Mouse (Mus musculus) midbrain, embryonic 12.5 days (tissue): ENCODE results near the gene Prodh2. TPM values are rescaled to one million over a fixed set of nuclear protein-coding genes. Genes with fewer than 3 reads are reported as not detected.

ENCODE experiments used
- microRNA-seq: library from miRNA; unstranded; fragments of <30 nt; microRNA quantifications from one replicate; pipeline ENCODE4, GENCODE M21; 2017
- polyA plus RNA-seq: library from polyadenylated mRNA; unstranded; fragments of >200 nt; fragmentation: Nextera tagmentation; extraction: Ambion mirVana; gene quantifications from 2 replicates; pipeline ENCODE4 v1.2.1, GENCODE M21; 2016

Prodh2 gene
- polyA plus RNA-seq, 1 experiment from 2014 or later: not detected

Small RNA genes lying within 50 kb of the gene (microRNA-seq; reads per million reads assigned to microRNA genes)
- gene Gm38670: 1.4 reads per million

Other genes with a start within 250 kb of the Prodh2 start
- 0.48 and 0.66 TPM in 2 replicates for gene Thap8, start 213.5 kb upstream of the Prodh2 start, polyA plus RNA-seq
- 11.3 and 13.4 TPM in 2 replicates for gene Wdr62, start 213.2 kb upstream of the Prodh2 start, polyA plus RNA-seq
- 76.3 and 88.6 TPM in 2 replicates for gene Clip3, start 201.9 kb upstream of the Prodh2 start, polyA plus RNA-seq
- gene Alkbh6, start 184.9 kb upstream of the Prodh2 start, polyA plus RNA-seq: 86.9 and 92.9 TPM in 2 replicates
- gene Syne4, start 178.8 kb upstream of the Prodh2 start, polyA plus RNA-seq: 17.5 and 19.0 TPM in 2 replicates
- 0.63 TPM in 1 of 2 replicates, not detected in the other for gene E130208F15Rik, start 171.9 kb upstream of the Prodh2 start, polyA plus RNA-seq
- 22.2 and 27.4 TPM in 2 replicates for gene Sdhaf1, start 169.7 kb upstream of the Prodh2 start, polyA plus RNA-seq
- gene Lrfn3, start 130.8 kb upstream of the Prodh2 start, polyA plus RNA-seq: 9.1 and 9.5 TPM in 2 replicates
- gene Tyrobp, start 79.9 kb upstream of the Prodh2 start, polyA plus RNA-seq: 18.3 and 24.4 TPM in 2 replicates
- not detected in 2 replicates for gene Hcst, start 73.8 kb upstream of the Prodh2 start, polyA plus RNA-seq
- gene Nfkbid, start 71.9 kb upstream of the Prodh2 start, polyA plus RNA-seq: 1.4 TPM in 2 replicates
- 301 and 324 TPM in 2 replicates for gene Aplp1, start 48.1 kb upstream of the Prodh2 start, polyA plus RNA-seq
- gene Kirrel2, start 35.9 kb upstream of the Prodh2 start, polyA plus RNA-seq: 1.6 and 4.7 TPM in 2 replicates
- 0.58 and 1.1 TPM in 2 replicates for gene Nphs1, start 35.3 kb upstream of the Prodh2 start, polyA plus RNA-seq
- gene Arhgap33, start 41.4 kb downstream of the Prodh2 start, polyA plus RNA-seq: 96.3 and 99.5 TPM in 2 replicates
- 5.8 and 6.2 TPM in 2 replicates for gene Hspb6, start 58.6 kb downstream of the Prodh2 start, polyA plus RNA-seq
- 15.1 TPM in 2 replicates for gene Proser3, start 58.7 kb downstream of the Prodh2 start, polyA plus RNA-seq
- gene Lin37, start 66.2 kb downstream of the Prodh2 start, polyA plus RNA-seq: 53.0 and 54.9 TPM in 2 replicates
- 83.1 and 88.4 TPM in 2 replicates for gene U2af1l4, start 69.7 kb downstream of the Prodh2 start, polyA plus RNA-seq
- gene Gm49396, start 69.7 kb downstream of the Prodh2 start, polyA plus RNA-seq: 21.8 and 23.5 TPM in 2 replicates
- gene Psenen, start 70.0 kb downstream of the Prodh2 start, polyA plus RNA-seq: 130 and 144 TPM in 2 replicates
- 5.9 and 8.2 TPM in 2 replicates for gene Igflr1, start 71.8 kb downstream of the Prodh2 start, polyA plus RNA-seq
- 11.4 and 13.6 TPM in 2 replicates for gene Kmt2b, start 95.1 kb downstream of the Prodh2 start, polyA plus RNA-seq
- gene Zbtb32, start 105.3 kb downstream of the Prodh2 start, polyA plus RNA-seq: 0.34 and 0.47 TPM in 2 replicates
- 0.75 and 0.85 TPM in 2 replicates for gene Upk1a, start 119.2 kb downstream of the Prodh2 start, polyA plus RNA-seq
- gene Cox6b1, start 132.5 kb downstream of the Prodh2 start, polyA plus RNA-seq: 801 and 832 TPM in 2 replicates
- not detected in 2 replicates for gene Etv2, start 142.2 kb downstream of the Prodh2 start, polyA plus RNA-seq
- 153 and 154 TPM in 2 replicates for gene Rbm42, start 156.7 kb downstream of the Prodh2 start, polyA plus RNA-seq
- 49.0 and 50.4 TPM in 2 replicates for gene Haus5, start 171.4 kb downstream of the Prodh2 start, polyA plus RNA-seq
- gene Pmis2, start 178.0 kb downstream of the Prodh2 start, polyA plus RNA-seq: not detected in 2 replicates
- not detected in 2 replicates for gene 2200002J24Rik, start 205.3 kb downstream of the Prodh2 start, polyA plus RNA-seq
- gene Atp4a, start 218.6 kb downstream of the Prodh2 start, polyA plus RNA-seq: 1.1 and 2.0 TPM in 2 replicates
- gene Tmem147, start 235.9 kb downstream of the Prodh2 start, polyA plus RNA-seq: 149 and 152 TPM in 2 replicates